Mouse (Mus musculus) ES-Bruce4 (cell line): Measurements from ENCODE around the gene Fam241a.

Source experiments
- CTCF ChIP-seq: IDR thresholded peaks from one replicate; pipeline ENCODE4 v1.8.1; 2011; ENCODE audit warnings: low read depth, low read length
- EP300 ChIP-seq: IDR thresholded peaks from 2 replicates; pipeline ENCODE4 v1.6.1; 2011; ENCODE audit warnings: low read depth, low read length; ENCODE audit not compliant: insufficient read depth
- POLR2A ChIP-seq: IDR thresholded peaks from one replicate; pipeline ENCODE4 v1.8.1; 2011; ENCODE audit warnings: low read length; ENCODE audit not compliant: insufficient read depth

DNA sequence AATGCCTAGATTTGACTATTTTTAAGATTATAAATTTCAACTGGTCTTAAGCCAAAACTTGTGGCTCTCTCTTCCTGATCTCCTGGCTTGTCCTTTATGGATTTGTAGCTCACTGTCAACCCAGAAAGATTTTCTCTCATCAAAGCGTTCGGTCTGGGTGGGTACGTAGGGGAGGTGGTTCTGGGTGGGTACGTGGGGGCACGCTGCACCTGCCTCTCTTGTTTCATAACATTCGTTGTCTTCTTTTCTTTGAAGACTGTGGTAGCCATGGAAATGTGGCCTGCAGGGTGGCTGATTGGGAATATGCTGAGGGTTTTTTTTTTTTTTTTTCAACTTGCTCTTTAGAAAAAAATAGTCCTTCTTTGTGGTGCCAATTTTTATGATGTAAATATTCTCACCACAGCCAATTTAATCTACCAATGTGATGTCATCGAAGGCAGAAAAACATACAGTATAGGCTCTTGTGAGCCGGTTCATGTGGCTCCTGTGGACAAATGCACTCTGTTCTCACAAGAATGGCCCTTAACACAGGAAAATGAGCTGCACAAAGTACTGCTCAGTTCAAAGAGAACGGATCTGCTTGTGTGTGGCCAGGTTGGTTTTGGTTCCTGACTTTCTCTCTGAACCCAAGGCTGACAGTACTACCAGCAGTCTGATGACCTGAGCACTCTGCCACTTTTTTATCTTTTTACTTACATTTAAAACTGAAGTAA lies 27.9 kb downstream of the Fam241a start:
- TF ChIP-seq POLR2A (no peak), EP300 (no peak), CTCF (no peak)
